In genomic region chr17:29847291-29847690, GRCm38 (mm10) we compare ENCODE assay signal across 27 mouse cellular contexts.
A peak's percentile ranks its signal among the peaks of the same experiment; 100 is the strongest.
DNase-seq lines count a peak whose midpoint lies in the region; ATAC-seq and TF ChIP-seq lines count a peak whose summit lies in the region.
"Had no signal": no experiment of that assay in that cellular context is flagged by ENCODE, and none has a peak within 500 bp of the region (broad histone marks: within the 10 kb centered on the region; RNA-seq: fewer than 3 reads in every experiment).

No protein-coding gene starts in this region.

- peak; percentile 66 for DNase-seq in embryo, embryonic 10 days (ENCODE audit: low spot score)
- no peak for DNase-seq in embryo, embryonic 11 days
- DNase-seq in ZHBTc4 (ENCODE audit: low read depth, low spot score) = peak; percentile 39
- DNase-seq in lung, postnatal 0 days (ENCODE audit: low spot score) = peak; percentile 78
- peak; percentile 44 for DNase-seq in lung, postnatal 36 days
- no peak for DNase-seq in kidney, postnatal 14 days
- DNase-seq: adrenal gland, postnatal 10 days; adrenal gland, postnatal 36 days; cerebellum, adult 18-20 months; cerebellum, adult 9-11 months; cerebellum, postnatal 25 days; gastrocnemius, postnatal 14 days; heart, adult 11 months; heart, postnatal 10 days; heart, postnatal 36 days had no signal

- H3K27me3 ChIP-seq in lung, postnatal 0 days (replicated peaks; ENCODE audit: insufficient read depth, low read length) = no peaks in the 10 kb centered on the region
- H3K27me3 ChIP-seq in midbrain, embryonic 16.5 days (ENCODE audit: control insufficient read depth, insufficient read depth, low read depth, low read length) = no peaks in the 10 kb centered on the region
- H3K27me3 ChIP-seq: forebrain, embryonic 15.5 days had no signal

- no peaks in the 10 kb centered on the region for H3K9me3 ChIP-seq in lung, postnatal 0 days (ENCODE audit: low read length)
- no peaks in the 10 kb centered on the region for H3K9me3 ChIP-seq in midbrain, embryonic 16.5 days (replicated peaks; ENCODE audit: control insufficient read depth, low read length, poor library complexity, severe bottlenecking)
- H3K9me3 ChIP-seq: forebrain, embryonic 15.5 days; heart, embryonic 12.5 days; heart, embryonic 15.5 days; hindbrain, embryonic 10.5 days; hindbrain, embryonic 13.5 days had no signal

- H3K4me1 ChIP-seq in lung, postnatal 0 days (ENCODE audit: insufficient read depth, low read depth, low read length) = peaks cover under 1% of the 10 kb centered on the region; the same call in 1 of the 2 replicates
- no peaks in the 10 kb centered on the region for H3K4me1 ChIP-seq in midbrain, embryonic 16.5 days (ENCODE audit: control insufficient read depth, insufficient read depth, low read length)

- TF ChIP-seq CTCF in lung, postnatal 0 days (IDR thresholded peaks at IDR 0.05) = no peak

- H3K27ac ChIP-seq in lung, postnatal 0 days (ENCODE audit: low read length) = no peak overlapping the region
- H3K27ac ChIP-seq in midbrain, embryonic 16.5 days (ENCODE audit: low read length) = no peak overlapping the region
- H3K27ac ChIP-seq: embryonic facial prominence, embryonic 10.5 days; embryonic facial prominence, embryonic 13.5 days; forebrain, embryonic 12.5 days; forebrain, embryonic 15.5 days; heart, embryonic 15.5 days; hindbrain, embryonic 10.5 days; hindbrain, embryonic 13.5 days had no signal

- peak; percentile 76 for ATAC-seq in lung, postnatal 0 days
- ATAC-seq in frontal cortex, adult (ENCODE audit: low TSS enrichment) = no peak
- ATAC-seq in midbrain, embryonic 16.5 days = no peak
- ATAC-seq: forebrain, embryonic 15.5 days; hindbrain, embryonic 16.5 days had no signal

- H3K4me3 ChIP-seq in lung, postnatal 0 days (ENCODE audit: low read depth, low read length) = no peak overlapping the region
- H3K4me3 ChIP-seq in midbrain, embryonic 16.5 days (ENCODE audit: low read depth, low read length) = no peak overlapping the region
- H3K4me3 ChIP-seq: embryonic facial prominence, embryonic 10.5 days; embryonic facial prominence, embryonic 13.5 days; erythroblast, embryonic 14.5 days; forebrain, embryonic 12.5 days; forebrain, embryonic 15.5 days; heart, embryonic 12.5 days; heart, embryonic 15.5 days; hindbrain, embryonic 10.5 days; hindbrain, embryonic 13.5 days had no signal

- no peak overlapping the region for H3K9ac ChIP-seq in lung, postnatal 0 days (replicated peaks; ENCODE audit: low read depth)
- H3K9ac ChIP-seq in midbrain, embryonic 16.5 days (ENCODE audit: low read depth, low read length) = no peak overlapping the region
- H3K9ac ChIP-seq: embryonic facial prominence, embryonic 13.5 days; forebrain, embryonic 12.5 days; forebrain, embryonic 15.5 days; heart, embryonic 12.5 days; heart, embryonic 15.5 days; hindbrain, embryonic 13.5 days had no signal

- H3K4me2 ChIP-seq in lung, postnatal 0 days (replicated peaks; ENCODE audit: low read depth, low read length) = no peak overlapping the region
- H3K4me2 ChIP-seq in midbrain, embryonic 16.5 days (ENCODE audit: low read length) = no peak overlapping the region
- H3K4me2 ChIP-seq: embryonic facial prominence, embryonic 13.5 days; forebrain, embryonic 12.5 days; forebrain, embryonic 15.5 days; heart, embryonic 12.5 days; heart, embryonic 15.5 days; hindbrain, embryonic 13.5 days had no signal

- TF ChIP-seq EP300 in lung, postnatal 0 days (IDR thresholded peaks at IDR 0.05) = peak; percentile 19; the same call in 1 of the 2 replicates

- 33% methylated on average over 8 of the region's 8 CpGs for WGBS in lung, postnatal 0 days
- WGBS in midbrain, embryonic 16.5 days = 55% methylated on average over 8 of the region's 8 CpGs

- H3K36me3 ChIP-seq in lung, postnatal 0 days (ENCODE audit: insufficient read depth, low read length) = no peaks in the 10 kb centered on the region
- no peaks in the 10 kb centered on the region; the same call in 1 of the 2 replicates for H3K36me3 ChIP-seq in midbrain, embryonic 16.5 days (ENCODE audit: control insufficient read depth, insufficient read depth, low read length)
- H3K36me3 ChIP-seq: embryonic facial prominence, embryonic 10.5 days; embryonic facial prominence, embryonic 13.5 days; heart, embryonic 12.5 days; heart, embryonic 15.5 days; hindbrain, embryonic 10.5 days had no signal

Comparison
In these comparisons a context has a peak if more than half of its experiments do, and no peak if none do; other contexts are left out.
1. DNase-seq: peak in embryo, embryonic 10 days (single experiment), ZHBTc4 (single experiment), lung, postnatal 0 days (single experiment) and lung, postnatal 36 days (single experiment); none in embryo, embryonic 11 days (single experiment) and kidney, postnatal 14 days (single experiment).